Mouse (Mus musculus) 416B (cell line): ENCODE data around the gene Phyh.
A peak's percentile ranks its signal among the peaks of the same experiment; 100 is the strongest.
"Not testable (repeated sequence)": the region's sequence is repeated elsewhere in the genome, so short reads cannot be mapped to it uniquely, and the experiment has no call there.

ENCODE experiments used
- DNase-seq: peaks from one replicate; pipeline ENCODE4 v3.0.0; 2011; ENCODE audit warnings: low read depth

Gene Phyh

DNA sequence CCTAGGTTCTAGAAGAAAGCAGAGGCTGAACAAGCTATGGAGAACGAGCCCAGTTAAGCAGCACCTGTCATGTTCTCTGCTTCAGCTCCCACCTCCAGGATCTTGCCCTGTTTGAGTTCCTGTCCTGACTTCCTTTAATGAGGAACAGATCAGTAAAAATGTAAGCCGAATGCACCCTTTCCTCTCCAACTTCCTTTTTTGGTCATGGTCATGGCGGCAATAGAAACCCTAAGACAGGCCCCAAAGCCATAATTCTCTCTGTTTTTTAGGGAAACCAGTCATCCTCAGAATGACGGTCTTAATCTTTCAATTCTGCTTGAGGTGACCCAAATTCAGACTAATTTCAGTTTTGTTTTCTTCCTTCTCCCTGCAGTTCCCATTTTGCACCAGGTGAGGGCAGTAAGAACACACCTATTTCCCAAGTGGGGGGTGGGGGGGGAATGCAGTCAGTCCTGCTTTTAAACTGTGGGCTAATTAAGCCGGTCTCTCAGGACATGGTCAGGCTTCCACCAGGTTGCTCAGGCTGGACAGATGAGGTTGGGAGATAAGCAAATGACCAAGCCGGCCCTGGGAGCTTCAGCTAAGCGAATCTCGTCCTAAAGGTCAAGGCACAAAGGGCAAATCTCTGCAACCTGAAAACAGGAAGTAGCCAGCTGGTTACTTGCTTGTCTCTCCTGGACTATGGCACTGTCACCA is 1.3 kb upstream of the Phyh start:
- DNase-seq: peak; percentile 77

DNA sequence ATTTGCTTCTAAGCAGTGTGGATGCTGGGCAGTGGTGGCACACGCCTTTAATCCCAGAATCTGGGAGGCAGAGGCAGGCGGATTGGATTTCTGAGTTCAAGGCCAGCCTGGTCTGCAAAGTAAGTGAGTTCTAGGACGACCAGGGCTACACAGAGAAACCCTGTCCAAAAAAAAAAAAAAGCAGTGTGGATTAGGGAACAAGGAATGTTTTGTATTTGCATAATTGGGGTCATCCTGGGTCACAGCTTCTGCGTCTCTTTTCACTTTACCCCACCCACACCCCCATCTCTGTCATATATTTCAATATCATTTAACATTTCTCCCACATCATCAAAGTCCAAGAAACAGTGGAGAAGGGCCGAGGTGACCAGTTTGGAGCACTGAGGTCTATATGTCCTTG is 2.2 kb downstream of the Phyh start:
- DNase-seq: no peak

DNA sequence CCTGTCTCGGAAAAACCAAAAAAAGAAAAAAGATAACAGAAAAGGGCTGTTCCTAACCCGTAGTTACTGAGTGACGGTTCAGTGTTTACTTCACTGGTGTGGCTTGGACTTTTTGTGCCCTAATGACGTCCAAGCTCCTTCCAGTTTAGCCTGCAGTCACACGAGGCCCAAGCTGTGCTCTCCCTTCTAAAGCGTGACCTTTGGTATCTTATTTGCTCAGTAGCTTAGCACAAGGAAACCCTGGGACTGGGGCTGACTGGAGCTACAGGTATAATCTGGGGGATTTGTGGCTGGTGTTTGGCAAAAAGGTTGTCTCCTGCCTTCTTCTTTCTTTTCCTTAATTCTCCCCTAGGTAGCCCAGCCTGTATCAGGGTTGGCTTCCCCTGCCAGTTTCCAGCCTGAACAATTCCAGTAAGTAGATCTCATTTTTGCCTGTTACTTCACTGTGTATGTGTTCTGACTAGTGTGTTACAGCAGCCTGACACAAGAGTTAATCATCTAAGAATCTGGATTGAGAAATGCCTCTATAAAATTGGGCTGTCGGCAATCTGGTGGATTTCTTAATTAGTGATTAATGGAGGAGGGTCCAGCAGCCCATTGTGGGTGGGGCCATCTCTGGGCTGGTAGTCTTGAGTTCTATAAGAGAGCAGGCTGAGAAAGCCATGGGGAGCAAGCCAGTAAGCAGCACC is 3.8 kb downstream of the Phyh start:
- peak; percentile 50 for DNase-seq

DNA sequence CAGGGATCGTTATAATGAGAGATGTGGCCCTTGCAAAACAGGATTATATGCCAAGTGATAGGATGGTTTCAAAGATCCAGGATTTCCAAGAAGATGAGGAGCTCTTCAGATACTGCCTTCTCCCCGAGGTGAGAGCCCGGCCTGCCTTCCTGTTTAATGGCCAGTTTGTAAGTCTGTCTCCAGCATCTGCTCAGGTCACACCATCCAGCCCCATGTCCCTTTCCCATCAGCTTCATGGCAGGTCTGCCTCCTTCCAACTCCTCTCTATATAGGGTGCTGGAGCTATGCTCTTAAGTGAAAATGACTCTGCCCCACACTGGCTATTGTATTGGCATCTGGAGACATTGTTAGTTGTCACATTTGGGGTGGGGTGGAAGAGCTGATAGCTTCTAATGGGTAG is 8.6 kb downstream of the Phyh start:
- no peak for DNase-seq

DNA sequence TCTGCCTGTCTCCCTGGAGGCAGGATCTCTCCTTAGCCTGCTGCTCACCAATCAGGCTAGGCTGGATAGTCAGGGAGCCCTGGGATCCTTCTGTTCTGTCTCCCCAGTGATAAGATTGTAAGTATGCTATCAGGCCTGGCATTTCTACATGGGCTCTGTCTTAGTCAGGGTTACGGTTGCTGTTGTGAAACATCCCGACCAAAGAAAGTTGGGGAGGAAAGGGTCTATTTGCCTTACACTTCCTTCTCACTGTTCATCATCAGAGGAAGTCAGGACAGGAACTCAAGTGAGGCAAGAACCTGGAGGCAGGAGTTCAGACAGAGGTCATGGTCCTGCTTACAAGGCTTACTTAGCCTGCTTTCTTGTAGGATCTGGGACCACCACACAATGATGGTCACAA is 10.4 kb downstream of the Phyh start:
- peak; percentile 89 for DNase-seq

DNA sequence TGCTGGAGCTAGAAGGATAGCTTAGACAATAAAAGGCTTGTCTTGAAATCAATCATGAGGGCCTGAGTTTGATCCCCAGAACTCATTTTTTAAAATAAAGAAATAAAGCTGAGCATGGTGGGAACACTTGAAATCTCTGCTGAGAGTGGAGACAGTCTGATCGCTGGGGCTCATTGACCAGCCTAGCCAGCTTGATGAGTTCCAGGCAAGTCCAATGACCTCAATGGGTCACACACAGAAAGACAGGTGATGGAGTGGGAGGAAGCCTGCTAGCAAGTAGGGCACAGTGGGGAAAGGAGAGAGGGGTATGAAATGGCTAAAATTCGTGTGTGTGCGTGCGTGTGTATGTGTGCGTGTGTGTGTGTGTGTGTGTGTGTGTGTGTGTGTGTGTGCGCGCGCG is 15.7 kb downstream of the Phyh start:
- DNase-seq: no peak

DNA sequence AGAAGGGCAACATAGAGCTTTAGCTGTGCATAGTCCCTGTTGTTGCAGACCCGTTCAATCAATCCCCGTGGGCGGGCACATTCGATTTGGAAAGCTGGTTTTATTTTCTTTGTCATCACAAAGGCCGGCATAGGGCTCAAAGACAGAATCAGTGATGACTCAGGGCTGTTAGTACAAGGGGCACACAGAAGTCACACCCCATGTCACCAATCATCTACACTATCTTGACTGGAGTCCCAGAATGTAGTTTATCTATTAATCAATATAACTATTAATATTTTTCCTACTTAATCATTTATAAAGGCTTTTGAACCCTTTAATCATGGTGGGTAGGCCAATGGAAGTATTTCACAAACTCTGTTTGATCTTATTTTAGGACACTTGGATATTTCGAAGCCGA is 19.1 kb downstream of the Phyh start:
- no peak for DNase-seq

DNA sequence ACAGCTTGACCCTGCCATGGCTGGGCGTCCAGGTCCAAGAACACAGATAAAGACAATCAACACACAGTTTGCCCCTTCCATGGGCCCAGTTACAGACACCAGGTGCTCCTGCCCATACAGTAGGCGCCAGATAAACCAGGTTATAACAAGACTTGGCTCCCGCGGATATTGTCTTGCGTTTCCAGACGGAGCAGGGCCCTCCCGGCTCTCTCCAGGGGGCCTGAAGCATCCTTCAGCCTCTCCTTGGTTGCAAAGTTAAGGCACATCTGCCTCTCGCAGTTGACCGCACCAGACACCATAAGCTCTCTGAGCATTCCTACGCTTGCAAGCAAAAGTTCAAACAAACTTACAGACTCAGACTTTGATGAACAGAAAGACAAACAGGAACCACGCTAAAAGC is 22.0 kb downstream of the Phyh start:
- DNase-seq: no peak

DNA sequence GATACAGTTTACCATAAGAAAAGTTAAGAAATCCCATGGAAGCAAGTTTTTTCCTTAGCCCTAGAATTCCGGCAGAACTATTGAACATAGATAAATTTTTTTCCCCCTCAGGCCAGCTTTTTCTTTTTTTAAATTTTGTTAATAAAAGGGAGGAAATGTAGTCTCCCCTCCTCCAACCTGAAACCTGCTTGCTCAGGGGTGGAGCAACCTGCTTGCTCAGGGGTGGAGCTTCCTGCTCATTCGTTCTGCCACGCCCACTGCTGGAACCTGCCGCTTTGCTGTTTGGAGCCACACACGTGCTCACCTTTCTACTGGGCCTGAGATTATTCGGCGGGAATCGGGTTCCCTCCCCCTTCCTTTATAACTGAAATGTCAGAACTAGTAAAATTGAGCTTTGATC is 30.9 kb downstream of the Phyh start:
- not testable (repeated sequence) for DNase-seq

DNA sequence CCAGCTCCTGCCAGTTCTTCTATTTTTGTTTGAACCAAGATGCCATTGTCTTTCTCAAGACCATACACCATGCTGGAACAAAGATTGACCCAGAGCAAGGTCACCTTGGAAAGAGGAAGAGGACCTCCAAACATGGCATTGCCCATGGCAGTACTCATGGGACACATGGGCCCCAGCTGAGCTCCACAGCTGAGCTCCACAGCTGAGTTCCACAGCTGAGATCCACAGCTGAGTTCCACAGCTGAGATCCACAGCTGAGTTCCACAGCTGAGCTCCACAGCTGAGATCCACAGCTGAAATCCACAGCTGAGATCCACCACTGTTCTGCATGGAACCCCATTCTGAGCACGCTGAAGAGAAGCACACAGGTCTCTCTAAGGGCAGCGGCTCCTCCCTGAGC is 32.2 kb downstream of the Phyh start:
- DNase-seq: no peak

DNA sequence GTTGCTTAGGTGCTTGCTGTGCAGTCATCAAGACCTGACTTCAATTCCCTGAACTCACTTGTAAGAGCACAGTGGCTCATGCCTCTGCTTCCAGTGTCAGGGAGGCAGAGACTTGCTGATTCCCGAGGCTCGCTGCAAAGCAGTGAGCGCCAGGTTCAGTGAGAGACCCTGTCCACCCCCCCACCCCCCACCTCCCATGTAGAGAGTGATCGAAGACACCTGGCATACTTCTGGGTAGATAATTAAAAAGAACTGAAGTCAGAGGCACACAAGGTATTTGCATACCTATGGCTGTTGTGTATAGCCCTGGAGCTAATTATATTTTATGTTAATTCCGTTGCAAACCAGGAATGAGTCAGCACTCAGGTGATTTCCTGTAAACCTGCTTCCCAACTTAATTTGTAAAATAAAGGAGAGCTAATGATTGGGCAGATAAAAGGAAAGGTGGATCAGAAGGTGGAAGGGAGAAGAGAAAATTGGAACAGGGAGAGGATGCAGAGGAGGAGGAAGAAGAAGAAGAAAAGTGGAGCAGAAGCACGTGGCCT is 35.5 kb downstream of the Phyh start:
- DNase-seq: no peak

DNA sequence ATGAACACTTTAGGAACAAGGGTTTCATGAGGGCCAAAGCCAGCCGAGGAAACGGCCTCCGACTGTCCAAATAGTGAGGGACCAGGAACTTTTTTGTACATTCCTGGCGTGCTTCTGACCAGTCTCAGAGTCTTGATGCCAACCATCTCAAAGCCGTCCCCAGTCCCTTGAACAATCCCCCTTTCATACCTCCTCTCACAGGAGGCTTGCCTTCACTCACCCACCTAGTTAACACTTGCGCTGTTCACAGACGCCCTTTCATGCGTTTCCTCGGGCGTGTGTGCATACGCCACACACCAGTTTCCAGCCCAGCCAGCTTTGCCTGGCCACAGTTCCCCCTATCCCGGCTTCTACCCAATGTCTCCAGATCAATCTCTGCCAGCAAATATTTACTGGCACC is 39.2 kb downstream of the Phyh start:
- DNase-seq: no peak

DNA sequence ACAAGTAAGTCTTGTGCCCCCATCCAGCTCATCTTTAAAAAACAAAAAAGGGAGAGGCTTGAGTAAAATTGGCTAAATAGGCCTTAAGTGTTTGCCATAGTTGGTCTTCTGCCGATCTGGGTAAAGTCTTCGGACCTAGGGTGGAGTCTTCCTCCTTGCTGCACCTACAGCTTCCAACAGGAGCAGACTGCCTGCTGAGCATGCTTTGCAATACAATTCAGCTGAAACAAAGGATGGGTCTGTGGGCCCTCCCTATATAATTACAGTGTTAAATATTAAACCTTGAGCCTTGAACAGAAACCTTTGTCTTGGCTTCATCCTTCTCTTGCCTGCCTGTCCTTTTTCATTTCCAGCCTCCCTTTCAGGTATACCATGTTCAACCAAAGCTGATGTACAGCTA is 49.0 kb downstream of the Phyh start:
- DNase-seq: no peak

DNA sequence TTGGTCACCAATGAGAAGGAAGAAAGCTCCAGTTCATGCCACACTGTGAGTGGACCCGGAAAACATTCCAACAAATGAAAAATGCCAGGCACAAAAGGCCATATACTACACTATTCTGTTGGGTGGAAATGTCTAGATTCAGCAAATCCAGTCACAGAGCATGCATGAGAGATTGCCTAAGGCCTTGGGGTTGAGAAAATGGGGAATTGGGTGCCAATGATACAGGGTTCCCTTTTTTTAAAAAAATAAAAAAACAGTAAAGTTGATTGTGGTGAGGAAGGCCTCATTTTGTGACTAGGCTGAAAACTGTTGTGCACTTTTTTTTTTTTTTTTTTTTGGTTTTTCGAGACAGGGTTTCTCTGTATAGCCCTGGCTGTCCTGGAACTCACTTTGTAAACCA is 50.3 kb downstream of the Phyh start:
- peak; percentile 22 for DNase-seq

DNA sequence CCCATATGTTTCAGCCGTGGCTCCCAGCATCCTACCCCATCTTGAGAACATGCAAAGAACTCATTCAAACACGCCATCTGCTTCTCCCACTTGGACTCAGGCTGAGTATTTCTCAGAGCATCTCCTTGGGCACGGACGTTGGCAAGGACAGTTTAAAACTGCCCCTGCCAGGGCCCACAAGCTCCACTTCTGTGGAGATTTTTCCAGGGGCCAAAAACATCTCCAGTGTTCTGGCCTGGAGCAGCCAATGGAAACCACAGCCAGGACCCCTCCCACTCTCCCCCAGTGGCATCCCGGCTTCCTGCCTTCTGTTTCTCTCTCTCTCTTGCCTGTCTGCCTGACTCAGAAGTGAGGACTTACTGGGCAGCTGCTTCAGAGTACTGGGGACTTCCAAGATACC is 57.0 kb downstream of the Phyh start, which contains the start of gene Ucma:
Ucma (plus strand) TSS at position 316 of the 400 bp plus-strand sequence.
- DNase-seq: no peak

DNA sequence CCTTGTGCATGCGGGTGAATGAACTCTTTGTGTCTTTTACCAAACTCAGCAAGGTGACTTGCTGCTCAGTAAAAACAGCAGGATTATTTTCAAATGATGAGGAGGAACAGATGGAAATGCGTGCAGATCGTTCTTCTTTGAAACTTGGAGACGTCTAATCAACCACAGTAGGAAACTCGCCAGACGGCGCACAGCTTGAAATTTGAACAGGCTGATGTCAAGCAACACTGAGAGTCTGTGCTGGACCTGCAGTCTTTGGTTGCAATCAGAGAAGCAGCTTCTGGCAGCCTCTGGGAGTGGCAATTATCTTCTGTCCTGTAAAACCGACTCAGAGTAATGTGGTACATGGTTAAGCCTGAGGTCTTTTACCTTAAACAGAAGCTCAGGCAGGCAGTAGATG is 59.3 kb downstream of the Phyh start:
- no peak for DNase-seq

DNA sequence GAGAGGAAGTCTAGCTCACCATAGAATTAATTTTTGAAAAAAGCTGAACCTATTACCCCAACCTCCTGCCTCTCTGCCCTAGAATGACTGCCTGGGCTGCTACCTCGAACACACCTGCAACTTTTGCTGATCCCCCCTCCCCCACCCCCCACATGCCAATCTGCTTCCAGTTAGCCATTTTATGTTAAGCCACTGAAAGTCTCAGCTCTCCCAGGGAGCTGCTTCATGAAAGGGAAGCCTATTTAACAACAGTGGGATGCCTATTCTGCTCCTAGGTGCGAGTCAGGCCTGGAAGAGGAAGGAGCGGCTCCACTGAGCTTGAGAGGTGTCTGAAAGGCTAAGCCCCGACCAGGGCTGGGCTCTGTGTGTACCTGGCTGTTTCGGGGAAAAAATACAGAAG is 65.2 kb downstream of the Phyh start:
- DNase-seq: no peak

DNA sequence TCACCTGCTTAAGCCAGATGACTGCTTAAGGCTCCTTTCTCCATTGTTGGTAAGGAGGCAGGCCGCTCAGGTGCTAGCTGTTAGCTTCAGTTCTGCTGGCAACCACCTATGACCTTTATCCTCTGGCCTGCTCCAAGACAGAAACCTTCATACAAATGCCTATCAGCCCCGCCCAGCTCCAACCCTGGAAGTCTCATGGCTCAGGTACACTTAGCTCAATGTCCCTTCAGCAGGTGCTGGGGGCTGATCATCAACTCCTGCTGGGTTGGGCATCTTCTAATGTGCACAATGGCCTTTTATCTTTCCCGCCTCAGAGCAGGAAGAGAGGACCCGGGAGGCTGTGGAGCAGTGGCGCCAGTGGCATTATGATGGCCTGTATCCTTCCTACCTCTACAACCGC is 66.2 kb downstream of the Phyh start:
- no peak for DNase-seq

DNA sequence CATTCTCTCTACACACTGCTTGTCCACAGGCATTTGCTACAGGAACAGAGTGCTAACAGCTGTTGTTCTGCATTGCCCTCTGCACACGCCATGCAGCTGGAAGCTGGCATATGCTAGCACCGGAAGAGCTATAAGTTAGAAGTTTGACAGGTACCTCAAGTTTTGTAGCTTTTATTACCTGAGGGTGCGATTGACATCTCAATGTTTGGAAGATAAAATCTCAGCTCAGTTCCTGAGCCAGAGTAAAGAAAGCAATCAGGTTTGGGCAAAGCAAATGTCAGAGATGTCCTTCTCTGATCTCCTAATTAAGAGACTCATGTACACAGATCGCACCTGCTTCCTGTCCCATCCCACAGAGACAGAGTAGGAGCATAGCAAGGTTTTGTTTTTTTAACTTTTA is 68.0 kb downstream of the Phyh start:
- DNase-seq: no peak

DNA sequence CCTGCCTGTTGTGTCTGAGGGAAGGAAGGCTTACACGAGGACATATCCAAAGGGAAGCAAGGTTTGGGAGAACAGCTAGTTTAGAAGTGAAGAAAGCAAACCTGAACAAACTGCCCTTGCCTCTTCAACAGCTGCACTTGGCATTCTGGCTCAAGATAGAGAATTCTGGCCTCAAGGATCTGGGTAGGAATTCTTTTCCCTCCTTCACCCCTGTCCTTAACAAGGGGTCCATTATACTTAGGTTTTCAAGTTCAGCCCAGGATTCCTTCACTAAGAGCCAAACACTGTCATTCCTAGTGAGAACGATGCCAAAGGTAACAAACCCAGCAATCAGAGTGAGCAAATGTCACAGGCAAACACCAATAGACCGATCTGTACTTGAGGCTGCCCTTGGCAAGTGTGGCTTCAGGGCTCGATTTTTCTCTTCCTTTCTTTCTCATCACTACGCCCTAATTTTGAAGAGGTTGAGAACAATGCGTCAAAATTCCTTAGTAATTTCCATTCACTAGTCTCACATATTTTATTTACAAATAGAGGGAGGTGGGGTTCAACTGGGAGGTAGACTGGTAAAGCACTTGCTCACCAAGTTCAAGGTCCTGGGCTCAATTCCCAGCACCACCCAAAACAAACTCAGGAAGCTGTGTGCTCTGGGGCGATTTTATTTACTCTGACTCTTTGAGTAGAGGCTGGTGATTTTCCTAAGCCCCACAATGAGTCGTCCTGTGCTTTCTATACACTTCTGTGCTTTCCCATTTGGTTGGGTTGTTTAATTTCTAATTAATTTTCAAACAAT is 68.8 kb downstream of the Phyh start:
- no peak for DNase-seq
